Mouse (Mus musculus): ENCODE measurements around the gene Gipc3.

DNA sequence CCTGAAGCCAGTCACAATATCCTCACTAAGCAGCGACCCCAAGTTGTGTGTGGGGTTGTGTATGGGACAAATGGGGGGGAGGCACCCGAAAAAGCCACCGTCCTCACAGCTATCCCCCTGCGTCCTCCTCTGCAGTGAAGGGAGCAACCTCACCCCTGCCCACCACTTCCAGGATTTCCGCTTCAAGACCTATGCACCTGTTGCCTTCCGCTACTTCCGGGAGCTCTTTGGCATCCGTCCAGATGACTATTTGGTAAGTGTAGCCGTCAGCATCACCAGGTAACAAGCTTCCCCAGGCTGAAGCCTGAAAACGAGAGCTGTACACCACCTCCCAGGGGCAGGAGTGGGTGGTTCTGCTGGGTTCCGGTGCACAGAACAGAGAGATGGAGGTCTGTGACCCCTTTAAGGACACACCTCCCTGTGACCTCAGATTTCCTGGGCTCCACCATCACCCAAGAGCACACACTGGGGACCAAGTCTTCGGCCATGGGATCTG, 36.8 kb downstream of the Gipc3 start:
- no peak for TF ChIP-seq CTCF (IDR thresholded peaks at IDR 0.05; ENCODE audit: control insufficient read depth, insufficient read depth, insufficient read length)
- no peak for TF ChIP-seq CEBPB (IDR thresholded peaks at IDR 0.05; ENCODE audit: low read depth)
- no peak for TF ChIP-seq MAX (IDR thresholded peaks at IDR 0.05)
- no peak for TF ChIP-seq USF1 (IDR thresholded peaks at IDR 0.05; ENCODE audit: low read depth)
- TF ChIP-seq MYOD1 (IDR thresholded peaks at IDR 0.05; ENCODE audit: control insufficient read depth, insufficient read length, low read depth) = no peak

Measured in C2C12 (cell line).